Mouse (Mus musculus) ES-E14 (cell line): ENCODE measurements at regions not wholly inside any gene's neighbourhood (a gene's known extent, or its start where the extent isn't known, plus 50 kb on each side); places are given as distances from the start of the nearest gene placed in this dataset.

Experiments used
- DNase-seq: peaks from one replicate; pipeline ENCODE4 v3.0.0-alpha.2; 2013; ENCODE audit warnings: low read depth, low spot score
- H3K27ac ChIP-seq: 2 replicates; pipeline ENCODE4 v1.5.1; 2012; ENCODE audit warnings: low read depth, mild to moderate bottlenecking, low read length, moderate library complexity, mixed read lengths; ENCODE audit not compliant: poor library complexity, insufficient read depth, severe bottlenecking
- H3K36me3 ChIP-seq: 2 replicates; pipeline ENCODE4 v1.6.1; 2012; ENCODE audit warnings: mild to moderate bottlenecking, low read length, moderate library complexity, mixed read lengths; ENCODE audit not compliant: control insufficient read depth, poor library complexity, insufficient read depth, severe bottlenecking
- H3K4me1 ChIP-seq, 2 experiments: fragments of 150-350 bp in 1 of 2; sonication (generic) in 1 of 2; 2 replicates each; pipeline ENCODE4 v1.6.1; 2012; ENCODE audit warnings: low read length in 2 of 2, mild to moderate bottlenecking in 1 of 2, mixed read lengths in 1 of 2; ENCODE audit not compliant: control insufficient read depth in 2 of 2, insufficient read depth in 2 of 2, poor library complexity in 1 of 2
- H3K4me3 ChIP-seq, 2 experiments: fragments of 150-350 bp in 1 of 2; sonication (generic) in 1 of 2; 2 replicates each; pipeline ENCODE4 v1.5.1; 2012; ENCODE audit warnings: low read length in 2 of 2, low read depth in 1 of 2, mild to moderate bottlenecking in 1 of 2, mixed read lengths in 1 of 2; ENCODE audit not compliant: insufficient read depth in 1 of 2, poor library complexity in 1 of 2, severe bottlenecking in 1 of 2
- H3K9ac ChIP-seq: 2 replicates; pipeline ENCODE4 v1.6.1; 2012; ENCODE audit warnings: low read depth, mild to moderate bottlenecking, low read length, mixed read lengths; ENCODE audit not compliant: poor library complexity, insufficient read depth, severe bottlenecking
- H3K9me3 ChIP-seq: fragments of 150-350 bp; sonication (generic); 2 replicates; pipeline ENCODE4 v1.6.1; 2012; ENCODE audit warnings: low read depth, mild to moderate bottlenecking, low read length; ENCODE audit not compliant: control insufficient read depth, insufficient read depth
- CHD2 ChIP-seq: IDR thresholded peaks from 2 replicates; pipeline ENCODE4 v1.6.1; 2014; ENCODE audit warnings: mild to moderate bottlenecking, low read depth, low read length, inconsistent platforms
- HCFC1 ChIP-seq: IDR thresholded peaks from 2 replicates; pipeline ENCODE4 v1.6.1; 2012; ENCODE audit warnings: low read length, inconsistent platforms, borderline replicate concordance; ENCODE audit not compliant: insufficient read depth
- MAFK ChIP-seq: IDR thresholded peaks from 2 replicates; pipeline ENCODE4 v1.6.1; 2014; ENCODE audit warnings: mild to moderate bottlenecking, low read depth, low read length, inconsistent platforms; ENCODE audit not compliant: insufficient read depth
- ZC3H11A ChIP-seq: IDR thresholded peaks from 2 replicates; pipeline ENCODE4 v1.6.1; 2012; ENCODE audit warnings: low read depth, mild to moderate bottlenecking, inconsistent platforms, low read length, borderline replicate concordance
- ZNF384 ChIP-seq: IDR thresholded peaks from 2 replicates; pipeline ENCODE4 v1.6.1; 2012; ENCODE audit warnings: low read depth, low read length, inconsistent platforms
- in situ Hi-C, 2 experiments: fragments of 600-800 bp; cut with MboI; formaldehyde crosslinking; loops; one replicate each; pipeline ENCODE4 v1.15.1; 2025; ENCODE audit warnings: low sequenced_read_pairs in 2 of 2, inconsistent platforms in 1 of 2; ENCODE audit not compliant: unreplicated experiment in 2 of 2

DNA sequence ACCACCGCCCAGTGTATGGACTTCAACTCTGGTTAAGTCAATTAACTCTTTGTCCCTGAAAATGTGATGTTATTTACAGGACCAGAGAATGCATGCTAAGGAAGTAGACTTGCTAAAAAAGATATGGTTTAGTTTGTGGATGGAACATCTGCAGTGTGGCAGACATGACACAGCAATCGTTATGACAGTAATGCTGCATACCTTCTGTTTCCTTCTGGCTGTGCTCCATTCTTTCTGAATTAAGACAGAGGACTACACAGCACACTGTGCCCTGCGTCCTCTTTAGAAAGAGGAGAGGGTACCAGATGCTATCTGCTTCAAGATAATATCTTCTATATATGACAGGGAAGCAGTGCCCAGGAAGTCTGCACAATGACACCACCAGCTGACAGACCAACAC, 146.6 kb upstream of the Rbms1 start:
- no peak for DNase-seq
- H3K4me1 ChIP-seq, result no peaks in the 10 kb centered on the region
- H3K4me3 ChIP-seq, result no peak overlapping the region
- in situ Hi-C loops, result no loop called here
- H3K36me3 ChIP-seq, result no peaks in the 10 kb centered on the region
- H3K9ac ChIP-seq, result no peak overlapping the region
- no peak for TF ChIP-seq MAFK
- TF ChIP-seq HCFC1, result no peak
- no peak for TF ChIP-seq ZC3H11A
- TF ChIP-seq CHD2, result no peak
- TF ChIP-seq ZNF384, result no peak
- no peaks in the 10 kb centered on the region for H3K9me3 ChIP-seq
- H3K27ac ChIP-seq, result no peak overlapping the region

DNA sequence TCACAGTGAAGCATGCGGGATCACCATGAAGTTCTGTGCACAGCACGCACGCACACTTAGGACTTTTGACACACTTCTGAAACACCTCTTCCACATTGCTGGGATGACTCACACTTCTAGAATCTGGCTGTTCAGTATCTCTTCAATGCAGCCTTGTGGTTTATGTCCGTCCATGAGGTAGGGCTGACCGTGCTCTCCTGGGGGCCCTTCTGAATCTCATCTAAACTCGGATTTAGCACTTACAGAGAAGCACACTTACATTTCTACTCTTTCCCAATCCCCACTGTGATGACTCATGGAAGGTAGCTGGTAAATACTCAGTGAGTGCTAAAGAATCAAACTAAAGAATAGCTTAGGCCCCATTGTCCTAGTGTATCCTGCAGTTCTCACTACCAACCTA, 142.2 kb upstream of the Rbms1 start:
- in situ Hi-C loops, result no loop called here
- H3K36me3 ChIP-seq, result no peaks in the 10 kb centered on the region
- no peaks in the 10 kb centered on the region for H3K4me1 ChIP-seq
- no peak overlapping the region for H3K9ac ChIP-seq
- no peak overlapping the region for H3K27ac ChIP-seq
- H3K9me3 ChIP-seq, result no peaks in the 10 kb centered on the region
- H3K4me3 ChIP-seq, result no peak overlapping the region
- DNase-seq, result no peak
- TF ChIP-seq ZC3H11A, result no peak
- TF ChIP-seq ZNF384, result no peak
- TF ChIP-seq HCFC1, result no peak
- TF ChIP-seq MAFK, result no peak

DNA sequence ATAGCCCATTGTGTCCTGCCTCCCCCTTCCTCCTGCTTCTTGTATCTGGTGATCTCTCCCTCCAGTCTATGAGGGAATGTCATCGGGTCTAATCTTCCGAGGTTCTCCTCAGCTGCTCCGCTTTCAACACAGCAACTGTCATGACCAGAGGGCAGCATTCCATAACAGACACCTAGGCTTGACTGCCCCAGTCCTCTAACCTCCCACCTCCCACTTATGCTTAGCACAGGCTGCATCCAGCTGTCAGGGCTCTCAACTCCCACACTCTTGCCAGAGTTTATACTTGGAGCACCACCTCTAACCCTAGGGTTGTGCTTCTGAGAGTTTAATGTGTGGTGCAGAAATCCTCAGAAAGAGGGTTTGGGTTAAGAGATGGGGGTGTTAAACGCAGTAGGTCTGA, 137.9 kb upstream of the Rbms1 start:
- Histone ChIP-seq H3K9ac (no peak overlapping the region), H3K4me3 (no peak overlapping the region), H3K36me3 (no peaks in the 10 kb centered on the region), H3K4me1 (no peaks in the 10 kb centered on the region), H3K9me3 (no peaks in the 10 kb centered on the region), H3K27ac (no peak overlapping the region)
- in situ Hi-C loops, result no loop called here
- TF ChIP-seq ZC3H11A (no peak), MAFK (no peak), ZNF384 (no peak), CHD2 (no peak), HCFC1 (no peak)
- DNase-seq, result no peak

DNA sequence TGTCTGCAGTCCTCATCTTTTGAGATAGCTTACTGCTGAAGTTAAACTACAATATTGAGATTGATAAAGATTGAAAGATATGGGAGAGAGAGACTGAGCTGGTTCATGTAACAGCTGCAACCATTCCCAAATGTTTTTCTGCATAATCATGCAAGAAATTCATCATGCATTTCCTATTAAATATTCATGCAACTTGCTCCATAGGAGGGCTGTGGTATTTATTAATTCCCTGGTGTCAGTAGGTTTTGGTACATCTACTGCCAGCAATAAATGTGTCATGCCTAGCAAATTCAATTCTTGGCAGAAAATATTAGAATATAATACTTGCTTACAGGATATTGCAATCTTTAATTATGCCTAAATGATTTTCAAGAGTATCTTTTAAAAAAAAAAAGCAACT, 125.5 kb upstream of the Rbms1 start:
- in situ Hi-C loops, result no loop called here
- H3K27ac ChIP-seq, result no peak overlapping the region
- H3K4me3 ChIP-seq, result no peak overlapping the region
- no peak overlapping the region for H3K9ac ChIP-seq
- DNase-seq, result no peak
- no peaks in the 10 kb centered on the region for H3K9me3 ChIP-seq
- TF ChIP-seq HCFC1, result no peak
- no peak for TF ChIP-seq MAFK
- no peak for TF ChIP-seq ZC3H11A
- no peak for TF ChIP-seq CHD2
- TF ChIP-seq ZNF384, result no peak
- no peaks in the 10 kb centered on the region for H3K36me3 ChIP-seq
- H3K4me1 ChIP-seq, result no peaks in the 10 kb centered on the region

DNA sequence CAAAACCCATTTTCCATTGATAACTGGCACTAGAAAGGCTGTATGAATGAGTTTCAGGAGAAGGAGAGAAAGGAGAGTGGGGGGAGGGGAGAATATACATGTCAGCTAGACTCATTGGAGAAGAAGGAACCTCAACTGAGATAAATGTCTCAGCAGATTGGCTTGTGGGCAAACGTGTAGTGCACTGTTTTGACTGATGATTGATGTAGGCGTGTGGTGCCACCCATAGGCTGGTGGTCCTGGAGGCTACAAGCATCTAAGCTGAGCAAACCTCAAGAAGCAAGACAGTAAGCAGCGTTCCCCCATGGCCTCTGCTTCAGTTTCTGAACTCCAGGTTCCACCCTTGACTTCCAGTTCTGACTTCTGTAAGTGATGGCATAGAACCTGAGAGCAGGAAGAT, 121.8 kb upstream of the Rbms1 start:
- Histone ChIP-seq H3K36me3 (no peaks in the 10 kb centered on the region), H3K27ac (no peak overlapping the region), H3K9ac (no peak overlapping the region), H3K4me1 (no peaks in the 10 kb centered on the region), H3K9me3 (no peaks in the 10 kb centered on the region), H3K4me3 (no peak overlapping the region)
- TF ChIP-seq HCFC1 (no peak), CHD2 (no peak), ZC3H11A (no peak), ZNF384 (no peak), MAFK (no peak)
- in situ Hi-C loops, result no loop called here
- no peak for DNase-seq
